Mouse (Mus musculus) limb, embryonic 15.5 days (tissue): Measurements from ENCODE around the gene Pik3cb. TPM values are rescaled to one million over a fixed set of nuclear protein-coding genes. Genes with fewer than 3 reads are reported as not detected.
A peak's percentile ranks its signal among the peaks of the same experiment; 100 is the strongest.

Source experiments
- ATAC-seq: fragments of 200-750 bp; cut with Nextera tagmentation; 2 replicates; pipeline ENCODE4 v1.8.0; 2017; ENCODE audit warnings: low read depth, moderate TSS enrichment; ENCODE audit not compliant: insufficient number of reproducible peaks, low FRiP score, low TSS enrichment
- H3K27ac ChIP-seq: fragments of 300-500 bp; sonication (generic); 2 replicates; pipeline ENCODE4 v1.5.1; 2015; ENCODE audit warnings: moderate library complexity, mild to moderate bottlenecking, inconsistent platforms
- H3K27me3 ChIP-seq: fragments of 300-500 bp; sonication (generic); 2 replicates; pipeline ENCODE4 v1.6.1; 2015; ENCODE audit warnings: inconsistent platforms
- H3K36me3 ChIP-seq: fragments of 300-500 bp; sonication (generic); 2 replicates; pipeline ENCODE4 v1.6.1; 2015; ENCODE audit warnings: inconsistent platforms
- H3K4me1 ChIP-seq: fragments of 300-500 bp; sonication (generic); 2 replicates; pipeline ENCODE4 v1.6.1; 2015; ENCODE audit warnings: inconsistent platforms
- H3K4me2 ChIP-seq: fragments of 300-500 bp; sonication (generic); 2 replicates; pipeline ENCODE4 v1.6.1; 2015; ENCODE audit warnings: mild to moderate bottlenecking, inconsistent platforms
- H3K4me3 ChIP-seq: fragments of 300-500 bp; sonication (generic); 2 replicates; pipeline ENCODE4 v1.5.1; 2015; ENCODE audit warnings: mild to moderate bottlenecking, inconsistent platforms
- H3K9ac ChIP-seq: fragments of 300-500 bp; sonication (generic); 2 replicates; pipeline ENCODE4 v1.6.1; 2015; ENCODE audit warnings: inconsistent platforms
- H3K9me3 ChIP-seq: fragments of 300-500 bp; sonication (generic); 2 replicates; pipeline ENCODE4 v1.6.1; 2016; ENCODE audit warnings: inconsistent platforms
- WGBS: fragments of 180-500 bp; shearing (Covaris S2); methylation state at CpG from one replicate; pipeline ENCODE4 v1.1.7; 2015; 5-methylcytosine and 5-hydroxymethylcytosine counted together
- polyA plus RNA-seq: library from polyadenylated mRNA; unstranded; fragments of >200 nt; fragmentation: Nextera tagmentation; extraction: Ambion mirVana; gene quantifications from 2 replicates; pipeline ENCODE4 v1.2.1, GENCODE M21; 2015

The Pik3cb gene
- polyA plus RNA-seq, 1 experiment from 2014 or later = 2.1 TPM

- no peaks in the 10 kb centered on the region for H3K36me3 ChIP-seq
- no peaks in the 10 kb centered on the region for H3K9me3 ChIP-seq
- no peak for ATAC-seq
- H3K4me2 ChIP-seq = no peak overlapping the region
- H3K4me1 ChIP-seq = 0 out of 2 replicates have a peak, but pooled peaks cover 3% of the 10 kb centered on the region
- WGBS = 26% methylated on average over 7 of the region's 7 CpGs
- H3K27ac ChIP-seq = no peak overlapping the region
- H3K9ac ChIP-seq = no peak overlapping the region
- H3K4me3 ChIP-seq = no peak overlapping the region
- H3K27me3 ChIP-seq = peaks cover 9% of the 10 kb centered on the region
Measured at GRCm38 (mm10) chr9:99144416-99144989, 4.1 kb upstream of the Pik3cb start.

- WGBS = 83% methylated on average over 8 of the region's 8 CpGs
- no peak overlapping the region for H3K9ac ChIP-seq
- no peak overlapping the region for H3K4me2 ChIP-seq
- ATAC-seq = no peak
- H3K4me3 ChIP-seq = no peak overlapping the region
- H3K27me3 ChIP-seq = peaks cover 17% of the 10 kb centered on the region
- H3K27ac ChIP-seq = no peak overlapping the region
- H3K4me1 ChIP-seq = 0 out of 2 replicates have a peak, but pooled peaks cover 3% of the 10 kb centered on the region
- no peaks in the 10 kb centered on the region for H3K36me3 ChIP-seq
- H3K9me3 ChIP-seq = no peaks in the 10 kb centered on the region
Measured at GRCm38 (mm10) chr9:99141618-99142017, 1.2 kb upstream of the Pik3cb start.

- Histone ChIP-seq H3K27ac (no peak overlapping the region), H3K36me3 (no peaks in the 10 kb centered on the region), H3K4me1 (0 out of 2 replicates have a peak, but pooled peaks cover 3% of the 10 kb centered on the region), H3K9me3 (no peaks in the 10 kb centered on the region), H3K27me3 (peaks cover 17% of the 10 kb centered on the region), H3K4me3 (no peak overlapping the region), H3K9ac (no peak overlapping the region), H3K4me2 (no peak overlapping the region)
- 52% methylated on average over 3 of the region's 3 CpGs for WGBS
- ATAC-seq = no peak
Measured at GRCm38 (mm10) chr9:99141171-99141570, 750 bp upstream of the Pik3cb start.

- under 1% methylated on average over 69 of the region's 77 CpGs for WGBS
- Histone ChIP-seq H3K27me3 (peaks cover 17% of the 10 kb centered on the region), H3K36me3 (no peaks in the 10 kb centered on the region), H3K9ac (peak overlapping the region; percentile 57), H3K4me3 (peak overlapping the region; percentile 92), H3K4me1 (0 out of 2 replicates have a peak, but pooled peaks cover 3% of the 10 kb centered on the region), H3K9me3 (no peaks in the 10 kb centered on the region), H3K4me2 (peak overlapping the region; percentile 75), H3K27ac (peak overlapping the region; percentile 67)
- peak; percentile 37 for ATAC-seq
Measured at GRCm38 (mm10) chr9:99139194-99140023, 1.0 kb downstream of the Pik3cb start.

GRCm38 (mm10) chr9:99137301-99137700 is 3.1 kb downstream of the Pik3cb start:
- no peak for ATAC-seq
- Histone ChIP-seq H3K9ac (no peak overlapping the region), H3K36me3 (no peaks in the 10 kb centered on the region), H3K4me1 (0 out of 2 replicates have a peak, but pooled peaks cover 3% of the 10 kb centered on the region), H3K4me3 (no peak overlapping the region), H3K27ac (no peak overlapping the region), H3K4me2 (no peak overlapping the region), H3K27me3 (peaks cover 17% of the 10 kb centered on the region), H3K9me3 (no peaks in the 10 kb centered on the region)
- 80% methylated on average over 5 of the region's 5 CpGs for WGBS

GRCm38 (mm10) chr9:99131951-99132470 is 8.4 kb downstream of the Pik3cb start:
- ATAC-seq = no peak
- H3K9ac ChIP-seq = no peak overlapping the region
- H3K27me3 ChIP-seq = no peaks in the 10 kb centered on the region
- no peaks in the 10 kb centered on the region for H3K36me3 ChIP-seq
- H3K4me1 ChIP-seq = no peaks in the 10 kb centered on the region; the same call in 1 of the 2 replicates
- H3K4me2 ChIP-seq = no peak overlapping the region
- H3K27ac ChIP-seq = no peak overlapping the region
- no peak overlapping the region for H3K4me3 ChIP-seq
- 45% methylated on average over 3 of the region's 3 CpGs for WGBS
- H3K9me3 ChIP-seq = no peaks in the 10 kb centered on the region

GRCm38 (mm10) chr9:99131119-99131518 is 9.3 kb downstream of the Pik3cb start:
- Histone ChIP-seq H3K4me3 (no peak overlapping the region), H3K9ac (no peak overlapping the region), H3K4me2 (no peak overlapping the region), H3K27ac (no peak overlapping the region), H3K27me3 (no peaks in the 10 kb centered on the region), H3K36me3 (no peaks in the 10 kb centered on the region), H3K4me1 (no peaks in the 10 kb centered on the region; the same call in 1 of the 2 replicates), H3K9me3 (no peaks in the 10 kb centered on the region)
- 88% methylated on average over 4 of the region's 4 CpGs for WGBS
- ATAC-seq = no peak

- no peak for ATAC-seq
- no peak overlapping the region for H3K9ac ChIP-seq
- H3K4me3 ChIP-seq = no peak overlapping the region
- H3K27me3 ChIP-seq = no peaks in the 10 kb centered on the region
- WGBS = 56% methylated on average over 7 of the region's 7 CpGs
- no peaks in the 10 kb centered on the region; the same call in 1 of the 2 replicates for H3K4me1 ChIP-seq
- no peaks in the 10 kb centered on the region for H3K36me3 ChIP-seq
- no peaks in the 10 kb centered on the region for H3K9me3 ChIP-seq
- H3K4me2 ChIP-seq = no peak overlapping the region
- no peak overlapping the region for H3K27ac ChIP-seq
Measured at GRCm38 (mm10) chr9:99127578-99127977, 12.8 kb downstream of the Pik3cb start.

GRCm38 (mm10) chr9:99122749-99123148 is 17.7 kb downstream of the Pik3cb start:
- no peak overlapping the region for H3K27ac ChIP-seq
- no peak overlapping the region for H3K9ac ChIP-seq
- no peaks in the 10 kb centered on the region for H3K4me1 ChIP-seq
- H3K27me3 ChIP-seq = no peaks in the 10 kb centered on the region
- H3K4me3 ChIP-seq = no peak overlapping the region
- H3K36me3 ChIP-seq = no peaks in the 10 kb centered on the region; the same call in 1 of the 2 replicates
- no peak overlapping the region for H3K4me2 ChIP-seq
- ATAC-seq = no peak
- WGBS = 69% methylated on average over 4 of the region's 4 CpGs
- H3K9me3 ChIP-seq = no peaks in the 10 kb centered on the region

- H3K36me3 ChIP-seq = no peaks in the 10 kb centered on the region
- H3K27ac ChIP-seq = no peak overlapping the region
- no peaks in the 10 kb centered on the region for H3K9me3 ChIP-seq
- WGBS = 57% methylated on average over 12 of the region's 12 CpGs
- no peak overlapping the region for H3K4me2 ChIP-seq
- H3K9ac ChIP-seq = no peak overlapping the region
- H3K4me1 ChIP-seq = peaks cover 6% of the 10 kb centered on the region; the same call in 1 of the 2 replicates
- no peaks in the 10 kb centered on the region for H3K27me3 ChIP-seq
- ATAC-seq = peak; percentile 61; the same call in 1 of the 2 replicates
- H3K4me3 ChIP-seq = no peak overlapping the region
Measured at GRCm38 (mm10) chr9:99112409-99112808, 28.0 kb downstream of the Pik3cb start.

- Histone ChIP-seq H3K9ac (no peak overlapping the region), H3K9me3 (no peaks in the 10 kb centered on the region), H3K36me3 (no peaks in the 10 kb centered on the region), H3K4me2 (no peak overlapping the region), H3K27ac (no peak overlapping the region), H3K4me1 (peaks cover 6% of the 10 kb centered on the region; the same call in 1 of the 2 replicates), H3K4me3 (no peak overlapping the region), H3K27me3 (no peaks in the 10 kb centered on the region)
- ATAC-seq = no peak
- 52% methylated on average over 1 of the region's 1 CpGs for WGBS
Measured at GRCm38 (mm10) chr9:99111085-99111484, 29.3 kb downstream of the Pik3cb start.

- H3K27ac ChIP-seq = no peak overlapping the region
- 67% methylated on average over 5 of the region's 5 CpGs for WGBS
- no peaks in the 10 kb centered on the region for H3K27me3 ChIP-seq
- H3K9me3 ChIP-seq = no peaks in the 10 kb centered on the region
- 0 out of 2 replicates have a peak, but pooled peaks cover 4% of the 10 kb centered on the region for H3K36me3 ChIP-seq
- no peak overlapping the region for H3K9ac ChIP-seq
- no peak overlapping the region for H3K4me2 ChIP-seq
- peaks cover 6% of the 10 kb centered on the region; the same call in 1 of the 2 replicates for H3K4me1 ChIP-seq
- no peak for ATAC-seq
- H3K4me3 ChIP-seq = no peak overlapping the region
Measured at GRCm38 (mm10) chr9:99110213-99110612, 30.2 kb downstream of the Pik3cb start.
